Mouse (Mus musculus) adrenal gland, adult 18-20 months (tissue): ENCODE data around the gene Ogfod2. TPM values are rescaled to one million over a fixed set of nuclear protein-coding genes. Genes with fewer than 3 reads are reported as not detected.

Experiments used
- DNase-seq, 2 experiments: peaks; one replicate each; pipeline ENCODE4 v3.0.0; 2021 to 2022; ENCODE audit warnings: low spot score in 2 of 2
- total RNA-seq, 2 experiments: library from RNA; stranded (reverse); gene quantifications; 1 replicate in 1 of 2; 2 replicates in 1 of 2; pipeline ENCODE4 v1.2.3; 2021

Gene Ogfod2
- total RNA-seq, 2 experiments from 2014 or later = 42.3 to 47.0 TPM

GRCm38 (mm10) chr5:124093120-124093794 lies 18.8 kb upstream of the Ogfod2 start:
- DNase-seq = no peak

DNA sequence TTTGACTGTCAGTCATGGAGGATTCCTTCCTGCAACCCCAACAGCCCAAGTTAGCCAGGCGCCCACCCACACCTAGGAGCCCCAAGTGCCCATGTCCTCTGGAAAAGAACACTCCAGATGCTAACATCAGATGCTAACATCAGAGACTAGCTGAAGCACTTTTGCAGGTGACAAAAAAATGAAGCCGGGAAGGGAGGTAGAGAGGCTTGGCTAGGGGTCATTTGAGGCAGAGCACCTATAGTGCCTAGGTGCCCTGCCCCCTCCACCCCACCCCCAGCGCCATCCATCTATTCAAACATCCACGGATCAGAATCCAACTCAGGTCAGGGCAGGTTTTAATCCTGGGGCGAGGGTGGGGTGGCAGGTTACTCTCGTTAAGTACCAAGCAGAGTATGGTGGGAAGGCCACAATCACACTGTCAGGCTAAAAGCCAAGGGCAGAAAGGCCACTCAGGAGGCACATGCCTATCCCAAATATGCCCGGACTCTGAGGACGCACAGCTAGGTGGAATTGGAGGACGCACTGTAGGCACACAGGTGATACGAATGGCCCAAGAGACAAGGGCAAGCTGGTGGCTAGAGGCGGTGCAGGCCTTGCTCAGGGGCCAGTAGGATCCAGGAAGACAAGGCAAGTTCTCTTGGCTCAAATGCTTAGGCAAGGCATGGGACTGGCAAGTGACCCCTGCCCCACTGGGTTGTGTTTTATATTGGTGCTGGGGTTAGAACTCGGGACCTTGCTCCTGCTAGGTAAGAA lies 18.1 kb upstream of the Ogfod2 start:
- no peak for DNase-seq

DNA sequence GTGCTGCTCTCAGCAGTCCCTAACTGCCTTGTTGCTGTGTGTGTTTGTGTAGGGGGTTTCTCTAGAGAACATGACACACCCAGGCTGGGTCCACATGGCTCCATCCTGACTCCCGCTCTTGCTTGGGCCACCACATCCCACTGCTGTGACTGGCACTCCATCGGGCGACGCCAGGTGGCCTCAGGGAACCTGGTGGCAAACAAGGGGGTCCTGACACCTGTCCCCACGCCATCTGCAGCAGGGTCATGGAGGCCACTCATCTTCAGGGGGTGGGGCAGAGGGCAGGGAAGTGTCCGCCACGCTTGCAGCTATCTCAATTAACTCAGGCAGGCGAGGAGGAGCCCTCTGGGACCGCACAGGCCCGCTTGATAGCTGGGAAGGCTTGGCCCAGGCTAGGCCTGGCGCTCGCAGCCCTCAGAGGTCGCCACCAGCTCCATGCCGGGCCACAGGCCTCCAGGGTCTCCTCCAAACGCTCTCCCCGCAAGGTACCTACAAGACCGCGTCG lies 17.0 kb upstream of the Ogfod2 start:
- no peak for DNase-seq

- DNase-seq = peak; percentile 97 to 98
Measured at GRCm38 (mm10) chr5:124095596-124096232, 16.4 kb upstream of the Ogfod2 start, which contains the start of gene Abcb9. Gene Abcb9 (minus strand): TSS chr5:124095798.

DNA sequence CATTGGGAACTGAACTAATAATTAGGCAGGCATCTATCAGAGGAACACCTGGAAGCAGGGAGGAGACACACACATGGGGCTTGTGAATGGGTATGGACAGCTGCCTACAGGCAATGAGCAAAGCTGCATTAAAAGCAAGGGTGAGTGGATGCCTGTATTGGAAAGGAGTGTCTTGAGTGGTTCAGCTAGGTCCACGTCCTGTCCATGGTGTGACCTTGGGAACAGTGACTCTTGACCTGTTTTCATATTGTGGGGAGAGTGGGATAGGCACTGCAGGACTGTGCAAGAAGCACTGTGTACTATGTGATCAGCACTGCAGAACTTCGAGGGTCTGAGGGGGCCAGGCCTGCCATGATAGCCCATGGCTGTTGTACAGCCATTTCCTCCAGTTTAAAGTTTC lies 13.2 kb upstream of the Ogfod2 start:
- no peak for DNase-seq

DNA sequence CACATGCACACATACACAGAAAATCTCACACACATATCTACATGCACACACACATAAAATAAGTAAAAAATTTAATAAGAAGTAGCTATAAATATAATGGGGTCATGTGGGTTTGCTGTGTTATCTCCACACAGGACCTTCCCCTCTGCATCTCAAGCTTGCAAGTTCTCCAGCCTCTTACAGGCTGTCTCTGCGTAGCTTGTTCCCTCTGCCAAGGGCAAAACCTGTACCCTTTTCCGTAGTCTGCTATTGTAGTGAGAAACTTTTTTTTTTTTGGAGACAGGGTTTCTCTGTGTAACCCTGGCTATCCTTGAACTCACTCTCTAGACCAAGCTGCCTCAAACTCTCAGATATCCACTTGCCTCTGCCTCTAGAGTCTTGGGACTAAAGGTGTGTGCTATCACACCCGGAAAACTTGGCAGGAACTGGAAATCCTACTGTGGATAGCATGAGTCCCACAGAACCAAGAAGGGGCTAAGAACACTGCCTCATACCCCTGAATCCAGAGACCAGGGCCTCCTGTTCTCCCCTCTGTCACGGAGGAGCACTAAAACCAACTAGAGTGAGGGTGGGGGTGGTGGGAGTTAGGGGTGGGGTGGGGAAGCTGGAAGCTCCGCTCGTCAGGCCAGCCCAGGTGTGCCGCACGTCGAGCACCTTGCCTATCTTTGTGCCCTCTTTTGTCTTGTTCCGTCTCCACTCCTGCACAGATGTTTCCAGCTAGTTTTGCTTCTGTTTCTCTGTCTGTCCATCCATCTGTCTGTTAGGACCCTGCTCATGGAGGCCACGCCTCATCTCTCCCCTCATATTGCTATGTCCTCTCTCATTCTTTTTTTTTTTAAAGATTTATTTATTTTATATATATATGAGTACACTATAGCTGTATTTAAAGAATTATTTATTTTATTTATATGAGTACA lies 11.7 kb upstream of the Ogfod2 start:
- no peak for DNase-seq

DNA sequence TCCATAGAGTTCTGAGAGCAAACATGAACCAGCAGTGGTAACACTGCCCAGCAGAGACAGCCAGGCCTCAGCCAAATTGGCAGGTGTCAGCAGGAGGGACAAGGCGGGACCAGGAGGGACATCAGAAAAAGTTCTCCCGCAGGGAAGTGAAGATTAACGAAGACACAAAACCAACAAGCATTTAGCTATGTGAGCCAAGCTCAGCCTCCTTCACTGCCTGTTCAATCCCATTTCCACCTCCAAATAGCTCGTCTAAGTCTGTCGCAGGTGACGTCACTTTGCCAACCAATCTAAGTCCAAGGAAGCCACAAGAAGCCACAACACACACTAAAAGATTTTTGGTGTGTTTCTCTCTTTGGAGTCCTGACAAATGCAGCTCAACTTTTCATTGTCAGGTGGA lies 9.8 kb upstream of the Ogfod2 start:
- no peak for DNase-seq

GRCm38 (mm10) chr5:124103020-124103419 lies 9.1 kb upstream of the Ogfod2 start:
- DNase-seq = no peak

DNA sequence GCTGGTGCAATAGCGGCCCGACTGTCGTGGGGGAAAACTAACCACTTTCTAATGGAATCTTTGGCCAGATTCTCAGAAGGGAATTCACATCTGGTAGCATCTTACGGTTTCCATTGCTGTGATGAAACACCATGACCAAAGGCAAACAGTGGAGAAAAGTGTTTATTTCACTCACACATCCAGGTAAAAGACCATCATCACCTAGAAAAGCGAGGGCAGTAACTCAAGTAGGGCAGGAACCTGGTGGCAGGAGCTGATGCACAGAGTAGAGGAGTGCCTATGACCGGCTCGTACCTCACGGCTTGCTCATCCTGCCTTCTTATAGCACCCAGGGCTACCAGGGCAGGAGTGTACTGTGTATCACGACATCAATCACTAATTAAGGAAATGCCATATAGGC lies 8.5 kb upstream of the Ogfod2 start:
- DNase-seq = no peak

DNA sequence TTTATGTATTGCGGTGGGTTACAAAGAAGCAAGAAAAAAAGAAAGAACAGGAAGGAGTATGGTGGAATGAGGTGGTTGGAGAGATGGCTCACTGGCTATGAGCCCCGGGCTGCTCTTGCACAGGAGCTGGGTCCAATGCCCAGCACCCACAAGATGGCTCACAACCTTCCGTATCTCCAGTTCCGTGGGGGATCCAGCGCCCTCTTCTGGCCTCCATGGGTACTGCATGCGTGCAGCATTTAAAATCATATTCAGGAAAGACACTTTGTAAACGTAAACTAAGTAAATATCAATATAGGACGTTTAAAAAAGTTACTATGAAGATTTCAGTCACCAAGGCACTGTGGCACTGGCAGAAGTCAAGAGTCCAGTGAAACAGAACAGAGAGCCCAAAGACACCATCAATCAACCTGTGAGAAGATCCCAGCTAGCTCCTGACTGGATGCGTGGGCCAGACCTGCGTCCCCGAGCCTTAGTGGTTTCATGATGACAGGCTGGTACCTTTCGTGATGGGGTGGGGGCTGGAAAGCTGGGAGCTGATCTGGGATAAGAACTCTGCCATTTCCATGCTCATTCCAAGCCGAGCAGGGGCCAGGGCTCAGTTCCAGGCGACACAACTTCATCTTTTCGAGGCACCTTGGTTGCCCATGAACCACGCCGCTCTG lies 888 bp upstream of the Ogfod2 start:
- peak in 1 of 2 experiments; percentile 47 for DNase-seq

GRCm38 (mm10) chr5:124112531-124112930 lies 434 bp downstream of the Ogfod2 start:
- DNase-seq = peak in 1 of 2 experiments; percentile 43

- DNase-seq = peak; percentile 63 to 69
Measured at GRCm38 (mm10) chr5:124113030-124113429, 933 bp downstream of the Ogfod2 start.

- DNase-seq = no peak
Measured at GRCm38 (mm10) chr5:124114276-124115025, 2.4 kb downstream of the Ogfod2 start.

DNA sequence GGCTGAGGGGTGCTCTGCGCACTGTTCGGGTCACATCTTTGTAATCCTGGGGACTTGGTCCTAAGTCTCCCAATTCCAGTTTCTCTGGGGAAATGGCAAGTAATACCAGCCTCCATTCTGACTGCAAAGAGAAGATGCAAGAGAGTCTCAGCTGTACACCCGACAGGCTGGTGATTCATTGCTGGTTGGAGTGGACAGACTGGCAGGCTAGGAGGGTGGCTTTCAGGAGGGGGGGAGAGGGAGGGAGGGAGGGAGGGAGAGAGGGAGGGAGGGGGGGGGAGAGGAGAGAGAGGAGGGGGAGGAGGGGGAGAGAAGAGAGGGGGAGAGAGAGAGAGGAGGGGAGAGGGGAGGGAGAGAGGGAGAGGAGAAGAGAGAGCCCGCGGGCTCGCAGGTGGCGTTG lies 3.4 kb downstream of the Ogfod2 start:
- no peak for DNase-seq

- DNase-seq = peak; percentile 70 to 75
Measured at GRCm38 (mm10) chr5:124115990-124116845, 4.1 kb downstream of the Ogfod2 start, which contains the start of gene Arl6ip4. Gene Arl6ip4 (plus strand): TSS chr5:124116089.

GRCm38 (mm10) chr5:124119204-124119603 lies 7.1 kb downstream of the Ogfod2 start:
- DNase-seq = no peak

GRCm38 (mm10) chr5:124122357-124122756 lies 10.3 kb downstream of the Ogfod2 start:
- no peak for DNase-seq

DNA sequence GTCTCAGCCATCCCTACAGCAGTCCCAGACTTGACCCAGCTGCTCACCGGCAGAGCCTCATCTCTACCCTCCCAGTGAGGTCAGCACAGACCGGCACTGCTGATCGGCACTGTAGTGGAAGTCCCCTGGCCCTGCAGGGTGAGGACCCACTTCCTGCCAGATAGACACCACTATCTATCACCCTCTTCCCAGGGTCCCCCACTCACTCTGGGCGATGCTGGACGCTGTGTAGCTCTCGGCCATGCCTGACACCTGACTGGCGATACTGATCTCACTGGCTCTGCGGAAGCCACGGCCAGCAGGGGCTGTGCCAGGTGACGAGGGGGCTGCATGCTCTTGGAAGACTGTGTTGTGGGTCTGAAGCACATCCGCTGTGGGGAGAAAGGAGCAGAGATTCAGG lies 13.0 kb downstream of the Ogfod2 start:
- DNase-seq = no peak
